Mouse (Mus musculus) liver, embryonic 14.5 days (tissue): ENCODE measurements around the gene Chst11.
A peak's percentile ranks its signal among the peaks of the same experiment; 100 is the strongest.

Source experiments
- CTCF ChIP-seq: IDR thresholded peaks from 2 replicates; pipeline ENCODE4 v1.5.1; 2016; ENCODE audit warnings: antibody characterized with exemption, low read depth, control low read depth
- EP300 ChIP-seq: IDR thresholded peaks from 2 replicates; pipeline ENCODE4 v1.6.1; 2016; ENCODE audit warnings: antibody characterized with exemption, low read depth

DNA sequence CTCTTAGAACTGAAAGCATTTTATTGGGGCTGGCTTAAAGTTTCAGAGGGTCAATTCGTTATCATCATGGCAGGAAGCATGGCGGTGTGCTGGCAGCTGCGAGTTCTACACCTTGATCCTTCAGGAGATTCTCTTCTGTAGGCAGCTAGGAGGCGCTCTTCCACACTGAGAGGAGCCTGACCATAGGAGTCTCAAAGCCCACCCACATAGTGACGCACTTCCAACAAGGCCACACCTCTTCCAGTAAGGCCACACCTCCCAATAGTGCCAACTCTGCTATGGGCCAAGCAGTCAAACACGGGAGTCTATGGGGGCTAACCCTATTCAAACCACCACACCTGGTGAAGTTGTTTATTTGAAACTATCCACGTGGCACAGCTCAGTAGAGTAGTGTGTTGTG lies 24.0 kb upstream of the Chst11 start:
- peak; percentile 95 for TF ChIP-seq CTCF
- no peak for TF ChIP-seq EP300
